Mouse (Mus musculus) midbrain, postnatal 0 days (tissue): ENCODE measurements around the gene Cdh13. TPM values are rescaled to one million over a fixed set of nuclear protein-coding genes. Genes with fewer than 3 reads are reported as not detected.
A peak's percentile ranks its signal among the peaks of the same experiment; 100 is the strongest.

Experiments used
- ATAC-seq: fragments of 200-750 bp; cut with Nextera tagmentation; 2 replicates; pipeline ENCODE4 v1.8.0; 2017; ENCODE audit warnings: moderate number of reproducible peaks, mild to moderate bottlenecking, moderate TSS enrichment, moderate library complexity; ENCODE audit not compliant: low FRiP score
- DNase-seq: peaks from one replicate; pipeline ENCODE4 v3.0.0-alpha.2; 2015; ENCODE audit warnings: low spot score
- H3K27ac ChIP-seq: fragments of 300-500 bp; sonication (generic); 2 replicates; pipeline ENCODE4 v1.5.1; 2014; ENCODE audit warnings: low read depth, mild to moderate bottlenecking, low read length, mixed read lengths
- H3K27me3 ChIP-seq: fragments of 300-500 bp; sonication (generic); 2 replicates; pipeline ENCODE4 v1.6.1; 2014; ENCODE audit warnings: low read length, control low read depth, mixed read lengths; ENCODE audit not compliant: insufficient read depth
- H3K36me3 ChIP-seq: fragments of 300-500 bp; sonication (generic); 2 replicates; pipeline ENCODE4 v1.6.1; 2014; ENCODE audit warnings: low read length, control low read depth, mixed read lengths; ENCODE audit not compliant: insufficient read depth
- H3K4me1 ChIP-seq: fragments of 300-500 bp; sonication (generic); 2 replicates; pipeline ENCODE4 v1.6.1; 2014; ENCODE audit warnings: mild to moderate bottlenecking, control low read depth, antibody characterized with exemption, low read length, mixed read lengths; ENCODE audit not compliant: insufficient read depth
- H3K4me2 ChIP-seq: fragments of 300-500 bp; sonication (generic); 2 replicates; pipeline ENCODE4 v1.6.1; 2014; ENCODE audit warnings: low read depth, mild to moderate bottlenecking, low read length, mixed read lengths; ENCODE audit not compliant: poor library complexity, severe bottlenecking
- H3K4me3 ChIP-seq: fragments of 300-500 bp; sonication (generic); 2 replicates; pipeline ENCODE4 v1.5.1; 2014; ENCODE audit warnings: low read depth, mild to moderate bottlenecking, low read length, moderate library complexity
- H3K9ac ChIP-seq: fragments of 300-500 bp; sonication (generic); replicated peaks from 2 replicates; pipeline ENCODE4 v1.6.1; 2014; ENCODE audit warnings: mild to moderate bottlenecking, low read length, moderate library complexity, mixed read lengths; ENCODE audit not compliant: poor library complexity, severe bottlenecking
- H3K9me3 ChIP-seq: fragments of 300-500 bp; sonication (generic); 2 replicates; pipeline ENCODE4 v1.6.1; 2016; ENCODE audit warnings: low read length, control low read depth
- CTCF ChIP-seq: IDR thresholded peaks from 2 replicates; pipeline ENCODE4 v1.5.1; 2016; ENCODE audit warnings: antibody characterized with exemption, mild to moderate bottlenecking
- WGBS: fragments of 180-500 bp; shearing (Covaris S2); extraction: QIAGEN DNeasy Blood & Tissue Kit; methylation state at CpG from one replicate; pipeline ENCODE4 v1.1.7; 2014; 5-methylcytosine and 5-hydroxymethylcytosine counted together
- polyA plus RNA-seq: library from polyadenylated mRNA; unstranded; fragments of >200 nt; fragmentation: Nextera tagmentation; extraction: Ambion mirVana; gene quantifications from 2 replicates; pipeline ENCODE4 v1.2.1, GENCODE M21; 2015
- total RNA-seq: library from RNA; depleted of rRNA; stranded (reverse); fragments of >200 nt; gene quantifications from 2 replicates; pipeline ENCODE4 v1.2.3, GENCODE M21; 2014

Cdh13 gene
- total and polyA plus RNA-seq, 2 experiments from 2014 or later = 199 to 203 TPM

DNA sequence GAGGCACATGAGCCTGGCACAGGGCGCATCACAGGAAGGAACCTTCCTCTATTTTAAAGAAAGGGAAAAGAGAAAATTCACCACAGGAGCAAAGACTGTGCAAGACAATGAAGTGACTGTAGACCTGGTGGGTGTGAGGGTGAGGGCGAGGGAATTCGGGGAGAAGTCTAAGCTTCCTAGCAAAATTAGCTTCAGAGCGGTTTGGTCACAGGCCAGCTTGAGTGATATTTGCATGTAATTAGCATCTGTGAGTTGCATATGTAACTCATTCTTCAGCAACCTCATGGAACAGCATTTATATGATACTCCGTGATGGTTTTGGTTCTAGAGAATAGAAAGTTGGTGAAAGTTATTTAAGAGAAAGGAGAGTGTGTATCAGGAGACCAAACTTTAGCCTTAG, 73.5 kb downstream of the Cdh13 start:
- Histone ChIP-seq H3K4me3 (no peak overlapping the region), H3K9me3 (no peaks in the 10 kb centered on the region), H3K4me2 (no peak overlapping the region), H3K27ac (no peak overlapping the region), H3K9ac (no peak overlapping the region), H3K4me1 (no peaks in the 10 kb centered on the region), H3K36me3 (no peaks in the 10 kb centered on the region), H3K27me3 (no peaks in the 10 kb centered on the region)
- no peak for DNase-seq
- TF ChIP-seq CTCF = no peak
- ATAC-seq = no peak
- 81% methylated on average over 5 of the region's 5 CpGs for WGBS

DNA sequence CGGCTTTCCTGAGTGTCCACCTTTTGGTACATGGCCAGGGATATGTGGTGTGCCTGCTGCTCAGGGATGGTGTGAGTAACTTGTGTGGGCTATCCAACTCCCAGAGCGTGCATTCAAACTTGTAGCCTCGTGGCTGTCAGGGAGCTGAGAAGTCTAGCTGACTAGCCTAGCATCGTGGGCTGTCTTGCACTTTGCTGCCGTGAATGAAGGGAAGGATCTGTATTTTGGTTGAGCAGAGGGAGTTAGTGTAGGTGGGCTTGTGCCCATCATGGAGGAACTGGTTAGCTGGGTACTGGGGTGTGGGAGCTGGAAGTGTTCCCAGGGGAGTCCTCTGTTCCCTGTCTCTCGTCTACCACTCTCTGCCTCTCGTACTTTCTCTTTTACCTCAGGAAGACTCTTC, 74.1 kb downstream of the Cdh13 start:
- WGBS = 95% methylated on average over 7 of the region's 7 CpGs
- H3K4me3 ChIP-seq = no peak overlapping the region
- no peaks in the 10 kb centered on the region for H3K36me3 ChIP-seq
- H3K4me2 ChIP-seq = no peak overlapping the region
- no peak for TF ChIP-seq CTCF
- no peaks in the 10 kb centered on the region for H3K9me3 ChIP-seq
- H3K27me3 ChIP-seq = no peaks in the 10 kb centered on the region
- no peak overlapping the region for H3K27ac ChIP-seq
- ATAC-seq (no peak), DNase-seq (no peak)
- H3K9ac ChIP-seq = no peak overlapping the region
- no peaks in the 10 kb centered on the region for H3K4me1 ChIP-seq

DNA sequence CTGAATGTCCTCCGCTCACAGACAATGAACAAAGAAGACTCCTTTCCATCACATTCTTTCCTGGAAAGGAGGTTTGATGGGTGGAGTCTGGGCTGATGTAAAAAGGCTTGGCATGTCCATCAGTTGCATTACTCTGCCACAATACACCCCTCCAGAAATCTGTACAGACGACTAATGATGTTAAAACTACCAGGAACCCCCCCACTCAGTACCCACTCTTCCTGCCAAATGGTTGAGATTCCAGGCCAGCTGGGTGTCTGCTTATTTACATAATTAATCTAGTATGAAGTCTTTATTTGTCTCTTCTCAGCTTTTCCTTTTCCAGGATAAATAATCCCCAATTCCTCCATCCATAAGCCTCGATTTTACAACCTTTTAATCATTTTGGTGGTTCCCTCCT, 80.2 kb downstream of the Cdh13 start:
- Histone ChIP-seq H3K9me3 (no peaks in the 10 kb centered on the region), H3K9ac (no peak overlapping the region), H3K4me2 (no peak overlapping the region), H3K27ac (no peak overlapping the region), H3K27me3 (no peaks in the 10 kb centered on the region), H3K4me3 (no peak overlapping the region), H3K4me1 (no peaks in the 10 kb centered on the region), H3K36me3 (no peaks in the 10 kb centered on the region)
- no peak for ATAC-seq
- TF ChIP-seq CTCF = no peak
- 55% methylated on average over 3 of the region's 3 CpGs for WGBS
- no peak for DNase-seq

DNA sequence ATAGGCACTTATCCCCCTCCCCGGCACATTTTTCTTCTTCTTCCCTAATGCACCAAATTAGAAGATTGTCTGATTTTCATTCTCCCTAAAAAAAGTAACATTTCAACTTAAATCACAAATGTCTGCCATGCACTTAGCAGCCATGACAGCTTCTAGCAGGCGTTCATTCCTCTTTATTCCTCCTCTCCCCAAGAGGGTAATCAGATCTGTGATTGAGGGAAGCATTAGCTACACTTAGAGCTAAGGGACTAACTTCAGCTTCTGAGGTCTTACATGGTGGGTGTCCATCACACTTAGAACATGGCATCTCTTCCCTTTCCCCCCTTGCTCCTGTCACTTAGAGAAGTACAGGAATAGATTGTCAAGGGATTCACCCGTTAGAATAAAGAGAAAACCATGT, 89.6 kb downstream of the Cdh13 start:
- no peak for TF ChIP-seq CTCF
- H3K27ac ChIP-seq = no peak overlapping the region
- no peaks in the 10 kb centered on the region for H3K4me1 ChIP-seq
- no peaks in the 10 kb centered on the region for H3K36me3 ChIP-seq
- no peak overlapping the region for H3K9ac ChIP-seq
- DNase-seq = no peak
- no peaks in the 10 kb centered on the region for H3K27me3 ChIP-seq
- no peak overlapping the region for H3K4me2 ChIP-seq
- no peak for ATAC-seq
- H3K4me3 ChIP-seq = no peak overlapping the region
- 80% methylated on average over 3 of the region's 3 CpGs for WGBS
- H3K9me3 ChIP-seq = no peaks in the 10 kb centered on the region

DNA sequence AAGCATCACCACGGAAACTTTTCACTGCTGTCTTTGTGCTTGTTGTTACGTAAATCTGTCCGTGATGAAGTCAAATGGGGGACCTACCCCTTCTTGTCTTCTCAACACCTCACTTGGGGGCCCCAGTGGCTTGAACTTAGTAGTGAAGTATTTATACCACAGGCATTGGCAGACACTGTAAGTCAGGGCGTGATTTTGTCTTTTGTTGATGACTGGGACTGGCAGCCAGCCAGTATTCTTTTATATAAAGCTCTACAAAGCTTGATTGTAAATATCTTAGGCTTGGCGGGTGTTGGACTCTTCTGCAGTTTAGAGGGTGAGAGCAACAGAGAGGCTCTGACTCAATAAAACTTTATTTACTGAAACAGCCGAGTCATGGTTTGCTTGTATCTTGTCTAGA, 91.2 kb downstream of the Cdh13 start:
- Histone ChIP-seq H3K9ac (no peak overlapping the region), H3K9me3 (no peaks in the 10 kb centered on the region), H3K27me3 (no peaks in the 10 kb centered on the region), H3K36me3 (no peaks in the 10 kb centered on the region), H3K4me1 (no peaks in the 10 kb centered on the region), H3K4me2 (no peak overlapping the region), H3K27ac (no peak overlapping the region), H3K4me3 (no peak overlapping the region)
- ATAC-seq (no peak), DNase-seq (peak; percentile 52)
- no peak for TF ChIP-seq CTCF
- 43% methylated on average over 6 of the region's 6 CpGs for WGBS

DNA sequence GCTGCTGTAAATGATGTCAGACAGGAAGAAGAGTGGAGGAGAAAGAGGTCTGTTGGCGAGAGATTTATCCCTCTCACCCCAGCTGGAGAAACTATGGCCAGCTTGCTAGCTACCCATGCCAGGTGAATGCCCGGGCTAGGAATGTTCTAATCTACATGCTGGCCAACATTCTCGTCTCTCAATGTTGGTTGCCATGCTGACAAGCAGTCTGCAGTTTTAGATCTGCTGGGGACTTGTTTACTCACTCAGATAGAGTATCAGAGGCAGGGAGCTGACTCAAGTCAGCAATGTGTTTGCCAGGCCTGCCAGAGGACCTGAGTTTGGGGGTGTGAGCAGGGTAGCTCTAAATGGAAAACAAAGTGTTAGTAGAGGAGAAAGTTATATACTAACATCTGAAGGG, 93.3 kb downstream of the Cdh13 start:
- Histone ChIP-seq H3K27ac (no peak overlapping the region), H3K27me3 (no peaks in the 10 kb centered on the region), H3K36me3 (no peaks in the 10 kb centered on the region), H3K4me1 (peaks cover 4% of the 10 kb centered on the region; the same call in 1 of the 2 replicates), H3K4me2 (no peak overlapping the region), H3K9me3 (no peaks in the 10 kb centered on the region), H3K4me3 (no peak overlapping the region), H3K9ac (no peak overlapping the region)
- DNase-seq (peak; percentile 61), ATAC-seq (no peak)
- WGBS = 42% methylated on average over 3 of the region's 3 CpGs
- TF ChIP-seq CTCF = no peak
